Mouse (Mus musculus) lung, adult 2 months (tissue): ENCODE data around the gene Arhgef19.

ENCODE experiments used
- CTCF ChIP-seq: fragments of 200-500 bp; IDR thresholded peaks from 2 replicates; pipeline ENCODE4 v1.5.1; 2011; ENCODE audit warnings: mild to moderate bottlenecking, low read length, control low read depth; ENCODE audit not compliant: insufficient read depth
- POLR2A ChIP-seq: fragments of 200-500 bp; IDR thresholded peaks from 2 replicates; pipeline ENCODE4 v1.6.1; 2011; ENCODE audit warnings: low read depth, mild to moderate bottlenecking, control low read depth, low read length, borderline replicate concordance; ENCODE audit errors: extremely low read depth

DNA sequence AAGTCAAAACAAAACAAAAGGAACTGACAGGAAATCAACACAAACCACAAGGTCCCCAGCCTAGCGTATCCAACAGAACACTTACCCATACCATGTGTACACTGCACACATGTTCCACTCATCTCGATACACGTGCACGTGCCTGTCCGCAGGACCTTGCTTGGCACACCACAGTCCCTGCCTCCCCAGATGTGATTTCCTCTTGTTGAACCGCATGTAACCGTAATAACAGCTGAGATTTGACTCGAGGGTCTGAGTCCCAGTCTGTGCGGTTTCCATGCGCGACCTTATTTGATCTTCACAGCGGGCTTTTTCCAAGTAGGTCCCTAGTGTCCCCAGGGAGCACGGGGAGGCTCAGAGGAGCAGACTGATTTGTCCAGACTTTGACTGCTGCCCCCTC lies 60.1 kb downstream of the Arhgef19 start:
- TF ChIP-seq CTCF (no peak), POLR2A (no peak)
